Mouse (Mus musculus): ENCODE results near the gene Wdr46.

GRCm38 (mm10) chr17:33940206-33940805 is at the start of gene Wdr46, which contains the start of gene Pfdn6:
- TF ChIP-seq CTCF (IDR thresholded peaks at IDR 0.05; ENCODE audit: control insufficient read depth, insufficient read depth, insufficient read length) (no peak), MAX (IDR thresholded peaks at IDR 0.05) (no peak)
